Mouse (Mus musculus) kidney, postnatal 25 days (tissue): ENCODE results near the gene Gm20388.
A peak's percentile ranks its signal among the peaks of the same experiment; 100 is the strongest.

Experiments
- DNase-seq, 2 experiments: peaks; one replicate each; pipeline ENCODE4 v3.0.0; 2021; ENCODE audit warnings: mixed read lengths in 2 of 2

The Gm20388 gene

DNA sequence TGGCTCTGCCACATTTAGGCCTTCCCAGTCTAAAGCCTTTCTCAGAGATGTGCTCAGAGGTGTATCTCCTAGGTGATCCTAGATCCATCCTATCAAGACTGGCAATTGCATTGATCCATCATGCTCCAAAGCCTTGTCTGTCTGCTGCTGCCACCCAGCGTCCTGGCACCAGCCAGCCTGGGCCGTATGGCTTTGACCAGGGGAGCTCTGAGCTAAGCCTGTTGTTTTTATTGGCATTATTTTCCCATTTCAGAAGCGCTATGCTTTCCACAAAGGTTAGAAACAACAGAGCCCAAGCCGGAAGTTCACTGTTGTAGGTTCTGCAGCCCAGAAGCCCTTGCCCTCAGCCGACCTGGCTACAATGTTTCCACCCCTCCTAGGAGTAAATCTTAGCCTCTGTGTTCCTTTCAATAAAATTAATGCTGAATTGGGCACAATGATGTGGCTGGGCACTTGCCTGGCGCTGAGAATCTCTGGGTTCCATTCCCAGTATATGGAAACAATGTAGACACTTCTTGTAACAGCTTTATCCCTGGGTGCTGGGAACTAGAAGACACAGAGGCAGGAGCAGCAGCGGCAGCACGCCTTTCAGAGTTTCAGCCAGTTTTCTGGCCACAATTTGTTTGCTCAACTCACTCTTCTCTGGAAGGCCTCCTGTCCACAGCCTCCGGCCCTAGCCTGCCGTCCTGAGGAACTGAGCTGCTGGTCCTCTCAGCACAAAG lies 2307.0 kb downstream of the Gm20388 start:
- no peak for DNase-seq

DNA sequence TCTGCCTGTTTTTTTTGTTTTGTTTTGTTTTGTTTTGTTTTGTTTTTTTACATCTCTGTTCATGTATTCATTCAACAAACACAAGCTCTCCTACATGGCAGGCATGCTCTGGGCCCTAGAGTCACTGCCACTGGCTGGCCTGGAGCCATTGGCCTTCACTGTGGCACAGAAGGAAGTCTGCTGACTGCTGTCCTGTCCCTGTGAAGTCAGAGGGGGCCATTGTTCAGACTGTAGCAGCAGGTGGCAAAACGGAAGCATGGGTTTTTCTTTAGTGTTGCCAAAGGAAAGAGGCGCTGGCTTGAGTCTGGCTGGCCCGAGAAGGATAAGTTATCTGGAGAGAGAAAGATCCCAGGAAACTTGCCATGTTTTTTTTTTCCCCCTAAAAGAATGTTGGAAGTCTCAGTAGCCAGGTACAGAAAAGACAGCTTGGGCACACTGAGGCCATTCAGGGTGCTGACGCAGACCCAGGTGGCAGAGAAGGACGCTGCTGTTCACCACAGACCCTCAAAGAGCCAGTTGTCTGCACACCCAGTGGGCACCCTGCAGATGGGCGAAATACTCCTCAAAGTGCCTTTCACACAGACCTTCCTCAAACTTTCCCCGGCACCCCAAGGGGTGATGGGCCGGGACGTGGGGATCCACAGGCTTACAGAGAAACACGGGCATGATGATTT lies 2313.5 kb downstream of the Gm20388 start:
- no peak for DNase-seq

DNA sequence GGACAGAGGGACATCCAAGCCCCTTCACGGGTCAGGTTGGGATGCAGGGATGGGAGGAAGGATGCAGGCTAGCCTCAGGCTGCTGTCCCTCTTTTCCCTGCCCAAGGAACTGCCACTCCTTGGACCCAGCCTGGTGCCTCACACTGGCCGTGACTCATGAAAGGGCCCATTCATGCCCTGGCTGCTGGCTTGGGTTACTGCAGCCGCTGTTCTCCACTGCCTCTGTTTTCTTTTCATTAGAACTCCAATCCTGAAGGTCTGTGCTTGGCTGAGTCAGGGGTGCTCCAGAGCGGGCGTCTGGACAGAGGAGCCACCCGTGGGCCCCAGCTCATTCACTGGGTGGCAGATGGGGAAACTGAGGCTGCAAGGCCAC lies 2314.0 kb downstream of the Gm20388 start:
- no peak for DNase-seq

DNA sequence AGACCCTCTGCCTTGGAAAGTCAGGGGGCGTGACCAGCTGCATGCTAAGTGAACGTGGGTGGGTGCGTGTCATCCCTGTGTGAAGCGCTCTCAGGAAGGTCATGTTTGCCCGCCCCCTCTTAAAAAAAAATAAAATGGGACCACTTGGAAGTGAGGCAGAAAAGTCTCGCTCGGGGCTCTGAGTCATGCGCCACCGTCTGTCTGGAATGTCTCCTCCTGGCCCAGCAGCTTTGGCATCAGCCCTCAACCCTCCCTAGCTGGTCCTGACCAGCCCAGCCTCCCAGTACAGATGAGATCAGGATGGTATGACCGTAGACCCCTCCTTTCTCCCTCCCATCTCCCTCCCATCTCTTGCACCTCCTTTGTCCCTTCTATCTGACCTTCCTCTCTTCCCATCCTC lies 2314.8 kb downstream of the Gm20388 start:
- DNase-seq = peak in 1 of 2 experiments; percentile 9

DNA sequence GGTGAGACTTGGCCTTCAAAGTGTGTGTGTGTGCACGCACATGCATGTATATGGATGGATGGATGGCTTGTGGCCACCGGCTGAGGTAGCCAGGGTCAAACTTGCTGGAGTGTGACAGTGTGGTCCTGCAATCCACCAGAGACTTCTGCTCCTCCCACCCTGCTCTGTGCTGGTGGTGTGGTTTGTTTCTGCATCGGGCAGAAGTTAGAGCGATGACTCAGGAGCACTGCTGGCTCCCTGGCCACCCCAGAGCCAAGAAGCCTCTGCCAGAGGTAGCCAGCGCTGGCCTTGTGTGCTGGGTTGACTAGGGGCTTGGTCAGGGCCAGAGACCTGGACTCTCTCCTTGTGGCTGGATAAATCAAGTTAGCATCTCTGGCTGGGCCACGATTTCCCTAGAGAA lies 2316.7 kb downstream of the Gm20388 start:
- no peak for DNase-seq

DNA sequence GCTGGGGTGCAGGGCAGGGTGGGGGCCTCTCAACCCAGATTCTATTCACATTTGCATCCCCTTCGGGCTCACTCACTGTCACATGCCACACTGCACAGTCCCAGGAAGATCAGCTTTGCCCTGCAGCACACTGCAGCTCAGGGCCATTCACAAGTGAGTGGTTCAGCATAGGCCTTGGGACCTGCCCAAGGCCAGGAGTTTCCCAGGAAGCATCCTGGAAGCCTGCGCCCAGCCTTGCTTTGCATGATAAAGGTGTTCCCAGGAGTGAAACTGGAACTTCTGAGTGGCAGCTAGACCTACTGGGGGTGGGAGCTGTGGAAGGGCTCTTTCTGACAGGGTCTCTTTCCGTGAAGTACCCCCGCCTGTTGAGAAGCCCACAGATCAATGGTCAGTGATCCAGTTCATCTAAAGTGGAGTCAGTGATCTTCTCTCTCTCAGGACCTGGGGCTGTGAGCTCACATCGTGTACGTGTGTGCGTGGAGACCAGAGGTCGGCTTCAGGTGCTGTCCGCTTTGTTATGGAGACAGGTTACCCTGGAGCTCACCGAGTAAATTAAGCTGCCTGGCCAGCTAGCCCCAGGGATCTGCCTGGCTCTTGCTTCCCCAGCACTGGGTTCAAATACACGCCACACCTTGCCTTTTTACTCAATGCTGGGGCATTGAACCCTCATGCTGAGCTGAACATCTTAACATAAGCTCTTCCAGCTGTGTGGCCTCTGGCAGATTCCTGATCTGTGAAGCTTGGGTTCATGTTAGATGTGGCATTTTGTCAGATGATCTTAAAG lies 2318.3 kb downstream of the Gm20388 start:
- no peak for DNase-seq

DNA sequence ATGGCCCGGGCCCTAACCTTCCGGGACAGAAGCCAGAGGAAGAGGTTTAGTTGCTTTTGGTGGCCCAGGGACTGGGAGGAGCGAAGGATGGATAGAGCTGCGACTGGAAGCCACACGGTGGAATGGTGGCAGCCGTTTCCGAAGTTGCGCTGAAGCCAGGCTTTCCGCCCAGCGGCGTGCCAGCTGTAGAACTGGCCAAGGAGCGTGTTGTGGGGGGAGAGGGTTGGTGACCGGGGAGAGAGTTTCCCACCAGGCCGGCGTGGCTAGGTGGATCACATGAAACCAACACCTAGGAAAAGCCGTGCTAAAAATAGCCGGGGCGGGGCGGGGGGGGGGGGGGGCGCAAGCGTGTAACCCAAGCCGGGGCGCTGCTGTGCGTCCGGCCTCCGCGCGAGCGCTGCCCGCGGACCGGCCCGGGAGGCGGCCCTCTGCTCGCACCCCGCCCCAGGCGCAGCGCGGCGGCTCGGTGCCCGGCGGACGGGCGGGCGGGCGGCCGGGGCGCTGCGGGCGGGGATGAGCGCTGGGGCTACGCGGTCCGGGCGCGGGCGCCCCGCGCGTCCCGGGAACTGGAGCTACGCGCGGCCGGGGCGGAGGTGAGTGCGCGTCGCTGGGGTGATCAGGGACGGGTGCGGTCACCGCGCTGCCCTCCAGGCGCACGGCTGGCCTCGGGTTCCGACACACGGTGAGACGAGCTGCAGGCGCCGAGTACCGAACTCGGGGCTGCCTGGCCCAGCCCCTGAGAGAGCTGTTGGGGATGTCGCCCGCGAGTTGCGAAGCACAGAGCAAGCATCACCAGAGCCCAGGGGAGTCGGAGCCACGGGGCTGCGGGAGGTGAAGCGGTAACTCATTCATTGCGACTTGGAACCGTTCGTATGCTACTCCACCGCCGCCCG lies 2319.4 kb downstream of the Gm20388 start:
- DNase-seq = peak in 1 of 2 experiments; percentile 4

DNA sequence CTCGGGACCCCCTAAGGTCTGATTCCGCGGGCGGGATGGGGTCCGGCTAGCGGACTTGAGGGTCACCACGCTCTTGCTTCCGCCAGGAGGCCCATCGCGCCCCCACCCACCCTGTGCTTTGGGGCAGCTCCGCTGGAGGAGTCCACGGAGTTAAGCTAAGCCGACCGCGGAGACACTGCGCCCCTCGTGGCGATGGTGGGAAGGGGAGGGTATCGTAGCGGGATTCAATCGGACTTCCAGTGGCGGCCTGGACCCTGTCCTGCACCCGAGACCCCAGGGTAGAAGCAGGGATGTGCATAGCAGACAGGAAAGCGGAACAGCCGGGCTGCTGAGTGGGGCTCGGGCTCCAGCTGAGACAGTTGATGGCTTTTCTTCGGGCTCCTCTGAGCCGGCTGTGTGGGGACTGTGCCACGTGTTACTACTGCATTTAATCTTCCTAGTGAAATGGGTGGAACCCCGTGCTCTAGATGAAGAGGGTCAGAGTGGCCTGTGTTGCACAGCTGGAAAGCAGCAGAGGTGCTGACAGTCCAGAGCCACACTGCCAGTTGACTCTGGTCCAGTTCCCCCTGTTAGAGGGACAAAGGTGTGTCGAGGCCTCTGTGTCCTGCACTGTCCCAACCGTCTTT lies 2320.2 kb downstream of the Gm20388 start:
- DNase-seq = peak; percentile 64 to 71

DNA sequence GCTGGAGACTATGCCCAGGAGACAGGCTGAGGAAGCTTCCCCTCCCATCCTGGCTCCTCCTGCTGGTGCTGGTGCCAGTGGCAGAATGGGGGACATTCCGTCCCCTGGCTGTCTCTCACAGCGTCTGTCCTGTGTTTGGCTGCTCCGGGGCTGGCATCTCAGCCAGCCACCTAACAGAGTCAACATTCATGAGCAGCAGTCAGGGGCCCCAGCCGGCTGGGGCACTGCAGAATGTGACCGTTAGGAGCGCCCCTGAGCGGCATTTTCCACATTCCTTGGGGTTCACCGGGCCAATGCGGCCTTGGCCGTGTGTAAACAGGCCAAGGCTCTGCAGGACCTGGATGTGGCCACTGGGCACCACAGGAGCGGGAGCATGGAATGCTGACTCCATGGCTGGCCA lies 2323.4 kb downstream of the Gm20388 start:
- DNase-seq = peak; percentile 54 to 69

DNA sequence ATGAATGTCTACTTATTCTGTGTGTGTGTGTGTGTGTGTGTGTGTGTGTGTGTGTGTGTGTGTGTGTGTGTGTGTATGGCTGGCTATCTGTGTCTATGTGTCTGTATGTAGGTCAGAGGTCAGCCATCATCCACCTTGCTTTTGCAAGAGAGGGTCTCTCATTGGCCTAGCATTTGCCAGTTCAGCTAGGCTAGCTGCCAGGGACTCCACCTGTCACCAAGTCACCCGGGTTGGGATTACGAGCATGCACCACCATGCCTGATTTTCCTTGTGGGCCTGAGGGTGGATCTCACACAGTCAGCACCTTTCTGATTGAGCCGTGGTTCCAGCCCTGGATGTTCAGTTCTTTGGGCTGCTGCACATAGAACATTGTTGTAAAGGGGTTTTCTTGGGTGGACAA lies 2325.9 kb downstream of the Gm20388 start:
- no peak for DNase-seq

DNA sequence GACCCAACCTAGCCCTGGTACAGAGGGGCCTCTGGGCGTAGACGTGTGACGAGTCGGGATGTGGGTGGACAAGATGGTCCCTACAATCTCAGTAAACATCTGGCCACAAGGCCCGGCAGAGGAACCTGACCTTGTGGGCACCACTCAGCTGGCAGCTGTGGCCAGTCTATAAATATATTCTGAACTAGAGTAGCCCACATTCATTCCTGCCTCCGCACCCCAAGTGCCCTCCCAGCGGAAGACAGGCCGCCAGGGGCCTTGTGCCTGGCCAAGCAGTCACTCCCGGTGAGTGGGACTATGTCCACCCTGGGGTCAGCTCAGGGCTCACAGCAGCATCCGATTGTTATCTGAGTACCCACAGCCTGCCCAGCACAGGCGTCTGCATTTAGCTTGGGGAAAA lies 2327.6 kb downstream of the Gm20388 start:
- DNase-seq = no peak

DNA sequence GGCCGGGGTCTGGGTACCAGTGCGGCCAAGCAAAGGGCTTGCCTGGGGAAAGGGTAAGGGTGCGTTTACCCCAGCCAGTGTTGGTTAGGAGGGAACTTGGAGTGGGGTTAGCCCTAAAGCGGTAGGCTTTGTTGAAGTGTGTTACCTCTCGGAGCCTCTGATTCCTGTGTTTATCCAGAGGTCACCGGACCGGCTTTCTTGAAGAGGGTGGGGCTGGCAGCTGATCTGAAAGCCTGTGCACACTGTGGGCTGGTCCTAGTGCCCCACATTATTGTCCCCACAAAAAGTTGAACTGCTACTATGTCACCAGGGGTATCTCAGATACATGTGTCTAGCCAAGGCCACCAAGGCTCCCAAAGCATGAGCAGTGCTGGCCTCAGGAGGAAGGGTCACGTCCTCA lies 2328.1 kb downstream of the Gm20388 start:
- no peak for DNase-seq

DNA sequence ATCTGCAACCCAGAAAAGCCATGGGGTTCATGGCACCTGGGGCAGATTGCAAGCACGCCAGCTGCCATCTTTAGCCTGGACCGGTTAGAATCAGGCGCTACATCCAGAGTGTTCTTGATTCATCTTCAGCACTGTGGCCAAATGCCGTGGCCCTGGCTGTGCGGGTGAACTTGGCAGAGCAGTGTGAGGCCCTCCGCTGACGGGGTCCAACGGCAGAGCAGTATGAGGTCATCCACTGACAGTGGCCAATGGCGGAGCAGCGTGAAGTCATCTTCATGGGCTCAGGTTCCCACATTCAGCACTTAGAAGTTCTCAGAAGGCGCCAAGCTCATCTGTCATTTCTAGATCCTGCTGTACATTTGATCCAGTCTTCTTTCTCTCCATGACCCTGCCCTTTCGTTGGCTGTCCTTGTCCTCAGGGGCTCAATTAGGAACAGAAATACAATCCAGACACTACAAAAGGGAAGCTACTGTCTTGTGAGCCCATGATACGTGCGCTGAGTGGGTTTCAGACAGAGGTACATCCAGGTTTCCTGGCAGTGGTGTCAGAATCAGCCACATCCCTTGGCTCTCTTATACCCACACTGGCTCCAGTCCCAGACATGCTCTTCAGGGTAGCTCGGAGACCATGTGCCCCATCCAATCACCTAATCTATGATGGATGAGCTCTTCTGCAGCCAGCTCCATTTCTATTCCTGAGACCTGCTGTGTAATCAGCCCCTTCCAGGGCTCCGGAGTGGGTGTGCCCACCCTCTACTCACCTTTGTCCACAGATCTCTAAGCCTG lies 2329.8 kb downstream of the Gm20388 start:
- DNase-seq = no peak

DNA sequence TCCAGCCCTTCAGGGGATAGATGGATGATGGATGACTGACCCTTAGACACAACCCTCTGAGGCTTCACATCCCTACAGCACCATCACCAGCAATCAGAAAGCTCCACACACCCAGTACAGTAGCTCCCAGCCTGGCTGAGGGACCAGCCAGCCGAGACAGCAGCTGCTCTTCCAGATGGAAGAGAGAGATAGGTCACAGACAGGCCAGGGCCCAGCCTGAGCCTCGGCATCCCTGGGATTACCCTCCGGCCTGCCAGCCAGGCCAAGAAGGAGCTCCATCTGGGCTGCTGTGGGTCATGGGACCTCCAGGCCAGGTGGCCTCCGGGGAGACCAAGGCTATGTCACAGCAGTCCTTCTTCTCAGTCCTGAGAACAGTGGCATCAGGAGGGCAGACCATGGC lies 2332.7 kb downstream of the Gm20388 start:
- DNase-seq = no peak

DNA sequence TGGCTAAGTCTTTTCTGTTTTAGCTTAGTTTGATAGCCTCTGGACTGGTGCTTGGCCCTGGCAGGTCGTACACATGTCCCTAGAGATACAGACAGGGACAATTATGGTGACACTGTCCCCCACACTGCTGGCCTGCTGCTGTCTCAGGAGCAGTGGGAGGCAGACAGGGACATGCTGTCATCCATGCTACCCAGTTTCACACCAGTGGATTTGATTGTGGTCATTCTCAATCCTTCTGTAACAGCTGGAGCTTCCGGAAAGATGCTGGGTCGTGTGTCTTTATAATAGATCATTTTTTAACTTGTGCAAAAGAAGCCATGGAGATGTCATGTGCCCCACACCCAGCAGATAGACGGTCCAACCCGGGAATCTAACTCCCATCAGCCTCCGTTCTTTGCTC lies 2334.5 kb downstream of the Gm20388 start:
- no peak for DNase-seq

DNA sequence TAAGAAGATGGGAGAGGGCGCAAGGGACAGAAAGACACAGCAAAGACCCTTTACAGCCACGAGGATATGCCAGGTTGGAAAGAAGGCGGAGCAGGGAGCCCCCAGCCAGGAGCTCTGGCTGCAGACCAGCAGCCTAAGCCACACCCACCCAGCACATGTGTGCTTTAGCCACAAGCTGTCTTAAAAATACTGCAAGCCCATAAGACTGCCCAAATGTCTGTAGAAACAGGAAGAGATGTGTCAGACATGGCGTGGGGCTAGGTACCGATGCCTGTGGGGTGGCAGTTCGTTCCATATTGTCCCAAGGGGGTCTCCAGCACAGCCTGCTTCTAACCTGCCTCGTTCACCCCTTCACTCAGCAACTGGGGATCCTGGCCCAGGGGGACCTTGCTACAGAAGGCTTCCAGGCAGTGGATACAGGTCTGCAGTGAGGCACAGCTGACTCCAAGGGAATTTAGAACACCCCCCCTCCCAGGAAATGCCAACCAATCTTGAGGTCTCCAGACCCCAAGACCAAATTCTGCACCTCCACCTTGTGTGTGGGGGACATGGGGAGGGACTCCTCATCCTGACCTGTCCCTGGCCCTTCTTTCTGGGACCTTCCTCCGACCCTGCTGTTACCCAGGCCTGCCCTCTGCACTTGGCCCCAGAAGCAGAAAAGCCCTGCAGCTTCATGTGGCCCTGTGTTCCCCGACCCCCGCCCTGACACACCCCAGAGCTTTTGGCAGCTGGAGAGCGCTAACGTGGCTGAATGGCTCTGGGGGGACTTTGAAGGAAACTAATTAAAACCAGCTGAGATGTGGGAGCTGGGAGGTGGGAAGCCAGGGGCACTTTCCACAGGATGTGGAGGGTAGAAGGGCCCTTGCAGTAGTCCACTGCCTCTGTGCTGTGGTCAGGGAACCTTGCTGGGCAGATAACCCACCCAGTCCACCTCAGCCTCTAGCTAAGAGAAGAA lies 2335.9 kb downstream of the Gm20388 start:
- DNase-seq = no peak

DNA sequence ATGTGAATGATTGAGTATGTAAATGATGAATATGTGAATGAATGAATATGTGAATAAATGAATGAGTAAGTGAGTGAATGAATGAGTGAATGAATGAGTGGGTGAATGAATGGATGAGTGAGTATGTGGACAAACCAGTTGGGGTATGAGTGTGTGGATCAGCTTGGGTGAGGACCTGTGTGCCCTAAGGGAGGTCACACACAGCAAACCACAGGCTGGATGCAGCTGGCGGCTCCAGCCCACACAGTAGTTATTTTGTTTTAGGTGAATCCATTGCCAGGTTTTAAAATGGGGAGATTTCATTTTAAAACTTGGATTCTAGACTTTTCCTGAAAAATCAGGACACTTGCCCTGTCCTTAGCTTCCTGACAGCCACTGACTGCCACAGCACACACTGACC lies 2341.1 kb downstream of the Gm20388 start:
- no peak for DNase-seq

DNA sequence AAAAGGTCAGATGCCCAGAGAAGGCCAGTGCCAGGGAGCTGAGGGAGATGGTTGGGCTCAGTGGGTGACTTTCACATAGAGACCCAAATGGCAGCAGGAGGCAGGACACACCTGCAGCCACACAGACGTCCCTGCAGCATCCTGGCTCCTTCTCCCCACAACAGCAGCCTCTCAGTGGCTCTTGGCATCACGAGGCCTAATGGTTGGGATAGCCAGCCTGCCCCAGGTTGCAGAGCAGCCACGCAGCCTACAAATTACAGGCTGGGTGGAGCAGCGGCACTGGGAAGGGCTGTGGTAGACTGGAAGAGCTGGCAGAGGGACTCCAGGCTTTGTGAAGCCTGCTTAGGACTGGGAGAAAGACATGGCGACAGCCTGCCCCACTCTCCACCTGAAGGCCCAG lies 2341.7 kb downstream of the Gm20388 start:
- DNase-seq = no peak

DNA sequence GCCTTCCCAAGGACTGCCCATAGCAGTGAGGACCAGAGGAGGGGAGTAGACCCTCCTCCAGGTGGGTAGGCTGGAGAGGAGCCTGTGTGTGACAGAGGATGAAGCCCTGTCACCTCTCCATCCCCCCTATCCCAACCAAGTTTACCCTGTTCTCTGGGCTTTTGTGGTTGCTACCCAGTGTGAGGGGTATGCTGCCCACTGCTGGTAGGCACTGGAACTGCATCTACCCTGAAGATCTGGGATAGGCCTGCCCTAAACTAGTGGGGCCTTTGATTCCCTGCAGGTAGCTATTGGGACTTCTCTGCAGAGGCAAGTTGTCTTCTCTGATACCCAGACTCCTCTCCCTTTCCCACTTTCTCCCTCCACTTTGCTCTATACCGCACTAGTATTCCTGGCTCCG lies 2348.7 kb downstream of the Gm20388 start:
- DNase-seq = peak; percentile 52 to 80

DNA sequence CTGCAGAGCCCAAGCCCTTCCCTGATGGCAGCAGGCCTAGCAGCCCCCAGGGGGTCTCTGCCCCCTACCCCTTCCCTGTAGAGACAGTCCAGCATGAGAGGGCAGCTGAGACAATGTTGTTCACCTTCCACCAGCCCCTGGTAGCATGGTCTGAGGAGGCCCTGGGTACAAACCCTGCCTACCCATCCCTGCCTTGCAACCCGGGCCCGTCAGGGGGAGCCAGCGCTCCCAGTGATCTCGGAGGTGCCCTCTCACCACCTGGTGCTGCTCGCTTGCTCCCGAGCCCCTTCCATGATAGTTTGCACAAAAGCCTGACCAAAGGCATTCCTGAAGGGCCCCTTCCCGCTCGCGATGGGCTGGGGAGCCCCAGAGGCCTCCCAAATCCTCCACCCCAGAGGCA lies 2350.1 kb downstream of the Gm20388 start:
- DNase-seq = no peak
